Mouse (Mus musculus) liver, embryonic 12.5 days (tissue): Measurements from ENCODE around the gene Parp3. TPM values are rescaled to one million over a fixed set of nuclear protein-coding genes. Genes with fewer than 3 reads are reported as not detected.

Experiments used
- polyA plus RNA-seq: library from polyadenylated mRNA; unstranded; fragments of >200 nt; fragmentation: Nextera tagmentation; extraction: Ambion mirVana; gene quantifications from 2 replicates; pipeline ENCODE4 v1.2.1, GENCODE M21; 2016

Gene Parp3
- polyA plus RNA-seq, 1 experiment from 2014 or later = 1.7 TPM

Other genes with a start within 250 kb of the Parp3 start
- 37.6 and 41.1 TPM in 2 replicates for gene Alas1, start 228.3 kb downstream of the Parp3 start, polyA plus RNA-seq
- gene Poc1a, start 195.9 kb downstream of the Parp3 start, polyA plus RNA-seq = 28.8 and 29.0 TPM in 2 replicates
- gene Dusp7, start 108.3 kb downstream of the Parp3 start, polyA plus RNA-seq = 10.4 and 10.5 TPM in 2 replicates
- 870 and 914 TPM in 2 replicates for gene Rpl29, start 47.5 kb downstream of the Parp3 start, polyA plus RNA-seq
- gene Acy1, start 38.6 kb downstream of the Parp3 start, polyA plus RNA-seq = 34.0 and 35.2 TPM in 2 replicates
- gene Abhd14b, start 29.5 kb downstream of the Parp3 start, polyA plus RNA-seq = 14.5 and 15.2 TPM in 2 replicates
- 29.1 and 31.6 TPM in 2 replicates for gene Abhd14a, start 29.3 kb downstream of the Parp3 start, polyA plus RNA-seq
- 27.3 and 30.9 TPM in 2 replicates for gene Pcbp4, start 23.7 kb downstream of the Parp3 start, polyA plus RNA-seq
- gene Gpr62, start 11.0 kb downstream of the Parp3 start, polyA plus RNA-seq = 0.10 and 0.19 TPM in 2 replicates
- 54.6 and 58.0 TPM in 2 replicates for gene Rrp9, start 986 bp downstream of the Parp3 start, polyA plus RNA-seq
- not detected in 2 replicates for gene Iqcf1, start 23.0 kb upstream of the Parp3 start, polyA plus RNA-seq
- 0.44 TPM in 1 of 2 replicates, not detected in the other for gene Iqcf5, start 37.6 kb upstream of the Parp3 start, polyA plus RNA-seq
- gene Iqcf3, start 84.7 kb upstream of the Parp3 start, polyA plus RNA-seq = not detected in 2 replicates
- gene Iqcf4, start 94.0 kb upstream of the Parp3 start, polyA plus RNA-seq = not detected in 2 replicates
- not detected in 2 replicates for gene Iqcf6, start 149.6 kb upstream of the Parp3 start, polyA plus RNA-seq
- not detected in 2 replicates for gene Grm2, start 179.1 kb upstream of the Parp3 start, polyA plus RNA-seq
- 16.3 and 16.5 TPM in 2 replicates for gene Tex264, start 209.0 kb upstream of the Parp3 start, polyA plus RNA-seq